Mouse (Mus musculus): ENCODE measurements around the gene Rdh9.

GRCm38 (mm10) chr10:127751548-127751947 lies 24.6 kb upstream of the Rdh9 start, which contains the start of gene Gpr182:
- TF ChIP-seq CTCF (IDR thresholded peaks at IDR 0.05; ENCODE audit: low read depth, low read length): no peak
- TF ChIP-seq POLR2A (IDR thresholded peaks at IDR 0.05; ENCODE audit: borderline replicate concordance, low read depth, low read length): no peak
